ENCODE assay signal across 31 mouse cellular contexts in the genomic region with DNA sequence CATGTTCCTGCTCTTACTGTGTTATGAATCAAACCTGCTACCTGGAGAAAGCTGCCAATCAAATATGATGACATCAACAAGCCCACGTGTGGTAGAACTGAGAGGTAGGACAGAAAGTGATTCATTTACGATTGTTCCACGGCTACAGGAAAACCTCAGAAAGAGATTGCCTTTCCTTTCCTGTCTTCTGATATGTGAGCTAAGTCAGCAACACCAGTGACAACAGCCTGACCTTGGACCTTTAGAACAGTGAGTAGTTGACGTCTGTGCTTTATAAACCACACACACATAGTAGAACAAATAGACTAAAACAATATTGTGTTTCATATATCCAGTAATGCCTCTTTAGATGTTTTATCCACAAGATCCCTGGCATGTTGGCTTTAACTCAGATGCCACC. TPM values are rescaled to one million over a fixed set of nuclear protein-coding genes. Genes with fewer than 3 reads are reported as not detected.
"Had no signal": no experiment of that assay in that cellular context is flagged by ENCODE, and none has a peak within 500 bp of the region (broad histone marks: within the 10 kb centered on the region; RNA-seq: fewer than 3 reads in every experiment).

No protein-coding gene starts in this region.

- ATAC-seq: hindbrain, embryonic 16.5 days; liver, embryonic 12.5 days had no signal

- H3K4me1 ChIP-seq: heart, embryonic 10.5 days; heart, embryonic 12.5 days; hindbrain, embryonic 10.5 days; hindbrain, embryonic 12.5 days; limb, embryonic 13.5 days; limb, embryonic 15.5 days; liver, embryonic 12.5 days had no signal

- H3K36me3 ChIP-seq: heart, embryonic 10.5 days; heart, embryonic 12.5 days; hindbrain, embryonic 10.5 days; hindbrain, embryonic 12.5 days; limb, embryonic 13.5 days; limb, embryonic 15.5 days; liver, embryonic 12.5 days had no signal

- H3K4me2 ChIP-seq: heart, embryonic 12.5 days; hindbrain, embryonic 12.5 days; hindbrain, embryonic 14.5 days; limb, embryonic 13.5 days; limb, embryonic 15.5 days; liver, embryonic 12.5 days had no signal

- H3K27ac ChIP-seq: heart, embryonic 10.5 days; hindbrain, embryonic 10.5 days; hindbrain, embryonic 12.5 days; hindbrain, embryonic 14.5 days; limb, embryonic 13.5 days; limb, embryonic 15.5 days; liver, embryonic 12.5 days; liver, embryonic 14.5 days had no signal

- H3K27me3 ChIP-seq: heart, embryonic 12.5 days; hindbrain, embryonic 12.5 days; limb, embryonic 13.5 days; limb, embryonic 15.5 days had no signal

- H3K9ac ChIP-seq: heart, embryonic 12.5 days; hindbrain, embryonic 12.5 days; hindbrain, embryonic 14.5 days; limb, embryonic 13.5 days; limb, embryonic 15.5 days; liver, embryonic 12.5 days; liver, embryonic 14.5 days had no signal

- H3K9me3 ChIP-seq: heart, embryonic 10.5 days; heart, embryonic 12.5 days; hindbrain, embryonic 10.5 days; hindbrain, embryonic 12.5 days; limb, embryonic 13.5 days; limb, embryonic 15.5 days; liver, embryonic 12.5 days had no signal

- H3K4me3 ChIP-seq: heart, embryonic 10.5 days; heart, embryonic 12.5 days; hindbrain, embryonic 10.5 days; hindbrain, embryonic 12.5 days; limb, embryonic 13.5 days; limb, embryonic 15.5 days; liver, embryonic 12.5 days had no signal

- DNase-seq: gastrocnemius, postnatal 14 days; gastrocnemius, postnatal 36 days; heart, adult 18-20 months; heart, postnatal 10 days; heart, postnatal 4 days; kidney, adult 11 months; kidney, adult 2 months; kidney, adult 9 months; kidney, postnatal 10 days; kidney, postnatal 36 days; layer of hippocampus, adult 9-11 months; layer of hippocampus, postnatal 36 days; left cerebral cortex, postnatal 4 days had no signal

RNA-seq across cellular contexts. Expression of gene Ovol2, which starts 11.2 kb away (rescaled TPM):
- total RNA-seq: gastrocnemius, adult 18-20 months; gastrocnemius, adult 8-10 months; gastrocnemius, postnatal 14 days; gastrocnemius, postnatal 36 days; heart, adult 18-20 months; heart, adult 8-10 months; heart, postnatal 10 days; heart, postnatal 25 days; heart, postnatal 4 days had no signal
- polyA plus RNA-seq: hindbrain, embryonic 14.5 days; hindbrain, embryonic 16.5 days; liver, adult 2 months; liver, embryonic 12.5 days; liver, embryonic 16.5 days had no signal

RNA-seq across cellular contexts. Expression of gene Pet117, which starts 25.6 kb away (rescaled TPM):
- total RNA-seq: liver, adult 2 months had no signal
- polyA plus RNA-seq: gonadal fat pad, adult 2 months; heart, embryonic 10.5 days; kidney, adult 2 months; large intestine, adult 2 months; limb, embryonic 13.5 days; liver, adult 2 months; liver, embryonic 12.5 days had no signal
